Mouse (Mus musculus): ENCODE data around the gene Ccdc157.

DNA sequence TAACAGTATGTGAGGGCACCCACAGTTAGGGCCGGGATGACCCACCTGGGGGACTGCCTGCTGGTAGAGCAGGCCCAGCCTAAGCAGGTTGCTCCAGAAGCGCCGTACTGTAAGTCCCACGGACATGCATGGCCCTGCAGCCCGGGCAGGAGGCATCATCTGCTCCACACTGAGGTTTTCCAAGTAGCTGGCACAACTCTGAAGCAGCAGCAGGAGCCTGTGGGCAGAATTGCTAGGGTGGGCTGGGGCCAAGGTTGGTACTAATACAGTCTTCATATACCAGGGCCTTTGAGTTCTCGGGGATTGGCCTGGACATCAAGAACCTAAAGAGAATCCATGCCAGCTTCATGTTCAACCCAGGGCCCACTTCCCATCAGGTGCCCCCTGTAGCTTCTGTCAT lies 10.2 kb downstream of the Ccdc157 start:
- TF ChIP-seq CTCF (IDR thresholded peaks at IDR 0.05; ENCODE audit: borderline replicate concordance, extremely low read depth, insufficient read depth, insufficient read length): no peak
- TF ChIP-seq POLR2A (IDR thresholded peaks at IDR 0.05; ENCODE audit: borderline replicate concordance, extremely low read depth, insufficient read depth, insufficient read length, poor library complexity, severe bottlenecking): no peak

All from brain, embryonic 14.5 days (tissue).